Mouse (Mus musculus): ENCODE results near the gene Nfatc2. TPM values are rescaled to one million over a fixed set of nuclear protein-coding genes. Genes with fewer than 3 reads are reported as not detected.

The Nfatc2 gene
- total and polyA plus RNA-seq, 3 experiments, result not detected

DNA sequence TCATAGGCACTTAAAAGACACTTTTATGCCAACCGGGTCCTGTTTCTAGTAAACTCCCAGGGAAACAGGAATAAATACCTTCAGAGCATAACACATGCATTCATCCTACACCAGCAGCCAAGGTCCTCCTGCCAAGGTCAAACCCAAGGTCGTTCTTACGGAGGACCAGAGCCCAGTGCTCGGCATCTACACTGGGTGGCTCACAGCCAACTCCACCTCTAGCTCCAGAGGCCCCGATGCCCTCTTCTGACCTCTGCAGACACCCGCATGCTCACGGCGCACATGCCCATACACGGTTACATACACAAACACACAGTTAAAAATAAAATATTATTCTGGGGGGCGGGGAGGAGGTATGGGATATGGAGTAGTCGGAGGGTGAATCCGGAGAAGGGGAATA is 14.9 kb downstream of the Nfatc2 start:
- H3K27ac ChIP-seq (ENCODE audit: control insufficient read depth, low read depth, low read length), result no peak overlapping the region
- H3K79me2 ChIP-seq (ENCODE audit: control insufficient read depth, insufficient read depth, low read length, poor library complexity), result no peaks in the 10 kb centered on the region
- no peaks in the 10 kb centered on the region for H3K4me1 ChIP-seq (ENCODE audit: control insufficient read depth in 1 of 2, insufficient read depth in 2 of 2, low read length in 2 of 2)
- H3K36me3 ChIP-seq (ENCODE audit: control insufficient read depth in 1 of 2, insufficient read depth in 2 of 2, low read length in 2 of 2), result no peaks in the 10 kb centered on the region
- no peak for DNase-seq (ENCODE audit: low read depth, low spot score)
- H3K9me3 ChIP-seq (replicated peaks; ENCODE audit: insufficient read depth, low read length), result no peaks in the 10 kb centered on the region
- H3K9ac ChIP-seq (ENCODE audit: control insufficient read depth, low read depth, low read length, poor library complexity, severe bottlenecking), result no peak overlapping the region
- TF ChIP-seq CHD2 (IDR thresholded peaks at IDR 0.05; ENCODE audit: low read length) (no peak), CTCF (IDR thresholded peaks at IDR 0.05 in 2 of 3, conservative IDR thresholded peaks at IDR 0.05 in 1 of 3; ENCODE audit: control insufficient read depth in 1 of 3, insufficient read depth in 1 of 3, low read depth in 2 of 3, low read length in 3 of 3, poor library complexity in 1 of 3, severe bottlenecking in 1 of 3) (no peak), NRF1 (IDR thresholded peaks at IDR 0.05; ENCODE audit: insufficient read depth, low read depth, low read length, poor library complexity, severe bottlenecking) (no peak), MYB (IDR thresholded peaks at IDR 0.05; ENCODE audit: low read depth, low read length) (no peak), UBTF (IDR thresholded peaks at IDR 0.05; ENCODE audit: borderline replicate concordance, insufficient read depth, low read depth, low read length) (no peak), MAFK (IDR thresholded peaks at IDR 0.05; ENCODE audit: borderline replicate concordance, low read depth, low read length) (no peak), EP300 (IDR thresholded peaks at IDR 0.05; ENCODE audit: low read depth in 1 of 2, low read length in 2 of 2) (no peak), USF1 (IDR thresholded peaks at IDR 0.05; ENCODE audit: low read depth, low read length) (no peak), NELFE (IDR thresholded peaks at IDR 0.05; ENCODE audit: low read depth, low read length) (no peak), SIN3A (IDR thresholded peaks at IDR 0.05; ENCODE audit: low read length) (no peak), ZMIZ1 (IDR thresholded peaks at IDR 0.05; ENCODE audit: low read depth, low read length) (no peak), POLR2AphosphoS2 (IDR thresholded peaks at IDR 0.05; ENCODE audit: low read length) (no peak), POLR2A (IDR thresholded peaks at IDR 0.05; ENCODE audit: control insufficient read depth in 1 of 2, insufficient read depth in 1 of 2, low read depth in 1 of 2, low read length in 2 of 2, poor library complexity in 1 of 2) (no peak), USF2 (IDR thresholded peaks at IDR 0.05; ENCODE audit: borderline replicate concordance in 1 of 2, insufficient read depth in 1 of 2, low read depth in 1 of 2, low read length in 2 of 2) (no peak), JUND (IDR thresholded peaks at IDR 0.05; ENCODE audit: low read depth, low read length) (no peak)
- no peaks in the 10 kb centered on the region for H3K27me3 ChIP-seq (ENCODE audit: control insufficient read depth in 1 of 2, insufficient read depth in 2 of 2, low read length in 2 of 2)
- H3K4me3 ChIP-seq (ENCODE audit: control insufficient read depth in 1 of 2, insufficient read depth in 1 of 2, low read depth in 2 of 2, low read length in 2 of 2), result no peak overlapping the region

DNA sequence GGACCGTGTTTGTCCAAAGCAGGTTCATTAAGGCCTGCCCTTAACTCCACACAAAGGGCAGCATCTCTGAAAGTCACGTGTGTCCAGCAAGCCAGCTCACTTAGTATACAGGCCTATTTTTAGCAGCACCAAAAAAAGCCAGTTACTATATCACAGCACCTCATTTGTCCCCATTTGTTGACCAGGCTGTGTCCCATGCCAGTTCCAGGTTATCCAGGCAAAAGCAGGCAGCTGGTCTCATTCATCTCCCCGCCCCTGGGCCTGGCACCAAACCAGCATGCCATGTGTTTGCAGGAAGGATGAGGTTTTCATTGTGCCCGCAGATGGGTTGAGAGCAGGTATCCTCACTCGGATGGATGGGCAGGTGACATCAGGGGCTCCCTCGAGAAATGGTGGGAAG is 16.6 kb downstream of the Nfatc2 start:
- Histone ChIP-seq H3K27me3 (ENCODE audit: control insufficient read depth in 1 of 2, insufficient read depth in 2 of 2, low read length in 2 of 2) (no peaks in the 10 kb centered on the region), H3K79me2 (ENCODE audit: control insufficient read depth, insufficient read depth, low read length, poor library complexity) (no peaks in the 10 kb centered on the region), H3K4me3 (ENCODE audit: control insufficient read depth in 1 of 2, insufficient read depth in 1 of 2, low read depth in 2 of 2, low read length in 2 of 2) (no peak overlapping the region), H3K4me1 (ENCODE audit: control insufficient read depth in 1 of 2, insufficient read depth in 2 of 2, low read length in 2 of 2) (no peaks in the 10 kb centered on the region), H3K27ac (ENCODE audit: control insufficient read depth, low read depth, low read length) (no peak overlapping the region), H3K9ac (ENCODE audit: control insufficient read depth, low read depth, low read length, poor library complexity, severe bottlenecking) (no peak overlapping the region), H3K36me3 (ENCODE audit: control insufficient read depth in 1 of 2, insufficient read depth in 2 of 2, low read length in 2 of 2) (no peaks in the 10 kb centered on the region), H3K9me3 (replicated peaks; ENCODE audit: insufficient read depth, low read length) (no peaks in the 10 kb centered on the region)
- DNase-seq (ENCODE audit: low read depth, low spot score), result no peak
- TF ChIP-seq MXI1 (IDR thresholded peaks at IDR 0.05; ENCODE audit: low read depth, low read length), result no peak
- TF ChIP-seq ZNF384 (IDR thresholded peaks at IDR 0.05; ENCODE audit: low read depth, low read length), result no peak
- no peak for TF ChIP-seq RAD21 (IDR thresholded peaks at IDR 0.05; ENCODE audit: low read depth, low read length)
- TF ChIP-seq USF1 (IDR thresholded peaks at IDR 0.05; ENCODE audit: low read depth, low read length), result no peak
- TF ChIP-seq POLR2AphosphoS5 (IDR thresholded peaks at IDR 0.05; ENCODE audit: borderline replicate concordance, low read depth, low read length), result no peak
- TF ChIP-seq TAL1 (IDR thresholded peaks at IDR 0.05; ENCODE audit: low read length), result no peak

Measured in MEL (cell line).